Mouse (Mus musculus): ENCODE results near the gene Methig1. TPM values are rescaled to one million over a fixed set of nuclear protein-coding genes. Genes with fewer than 3 reads are reported as not detected.
"Not testable (repeated sequence)": the region's sequence is repeated elsewhere in the genome, so short reads cannot be mapped to it uniquely, and the experiment has no call there.

Gene Methig1
- polyA plus RNA-seq, 1 experiment from 2014 or later, result not detected

DNA sequence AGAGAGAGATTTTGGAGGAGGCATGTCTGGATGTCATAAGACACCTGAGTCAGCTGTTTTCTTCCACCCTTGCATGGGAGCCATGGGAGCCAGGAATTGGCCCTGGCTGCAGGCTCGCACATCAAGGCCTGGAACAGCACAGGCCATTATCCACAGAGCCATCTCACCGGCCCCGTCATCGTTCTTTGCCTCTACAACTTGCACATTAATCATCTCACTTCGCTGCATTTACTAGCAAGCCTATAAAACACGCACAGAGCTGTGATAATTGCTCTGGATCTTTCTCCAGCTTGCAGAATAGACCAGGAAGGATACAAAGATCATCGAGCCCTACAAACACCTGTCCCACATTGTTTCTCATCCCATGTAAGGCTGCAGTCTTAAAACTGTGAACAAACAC, 22.2 kb upstream of the Methig1 start:
- Histone ChIP-seq H3K9me3 (ENCODE audit: low read depth, low read length) (no peaks in the 10 kb centered on the region), H3K4me2 (no peak overlapping the region), H3K4me3 (ENCODE audit: low read depth, low read length) (no peak overlapping the region), H3K27ac (ENCODE audit: low read depth) (no peak overlapping the region), H3K4me1 (ENCODE audit: insufficient read depth) (no peaks in the 10 kb centered on the region), H3K9ac (no peak overlapping the region), H3K27me3 (ENCODE audit: insufficient read depth, low read length) (no peaks in the 10 kb centered on the region), H3K36me3 (ENCODE audit: insufficient read depth) (no peaks in the 10 kb centered on the region)
- ATAC-seq (ENCODE audit: insufficient read depth), result no peak
- DNase-seq, result no peak
- TF ChIP-seq CTCF (IDR thresholded peaks at IDR 0.05; ENCODE audit: low read depth), result no peak
- 79% methylated on average over 7 of the region's 7 CpGs for WGBS

DNA sequence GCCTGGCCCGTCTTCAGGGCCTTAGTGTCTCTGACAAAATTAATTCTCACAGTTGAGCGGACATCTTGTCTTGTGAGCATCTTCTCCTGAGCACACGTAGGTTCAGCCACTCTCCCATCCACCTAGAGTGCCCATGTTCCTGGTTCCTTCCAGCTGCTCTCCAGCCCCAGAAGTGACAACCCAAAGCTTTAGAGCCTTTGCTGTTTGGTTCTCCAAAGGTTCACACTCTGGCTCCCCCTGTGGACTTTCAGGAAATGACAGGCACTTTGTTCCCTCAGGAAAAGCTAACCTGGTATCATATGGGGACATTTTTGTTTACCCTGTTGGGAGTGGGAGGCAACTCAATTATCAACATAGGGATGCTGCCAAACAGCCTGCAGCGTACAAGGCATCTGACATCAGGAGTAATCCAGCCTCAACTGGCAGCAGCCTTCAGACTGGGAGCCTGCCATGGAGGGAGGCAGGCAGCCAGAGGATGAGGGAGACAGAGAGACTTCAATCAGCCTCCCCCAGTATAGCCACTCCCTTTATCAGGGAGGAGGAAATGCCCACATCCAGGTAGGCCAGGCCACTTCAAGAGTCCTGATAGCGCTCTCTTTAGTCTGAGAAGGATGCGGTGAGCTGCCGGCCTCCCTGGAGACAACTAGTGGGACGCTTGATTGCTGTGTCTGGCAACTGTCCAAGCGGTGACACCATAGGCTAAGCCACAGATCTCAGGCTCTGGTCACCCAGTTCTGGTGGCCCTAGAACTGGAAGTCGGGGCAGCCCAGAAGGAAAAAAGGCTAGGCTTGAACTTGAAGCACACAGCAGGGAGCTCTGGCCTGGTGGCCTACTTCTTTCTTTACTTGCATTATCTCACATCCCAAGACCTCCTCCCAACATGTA, 20.6 kb upstream of the Methig1 start:
- not testable (repeated sequence) for H3K27me3 ChIP-seq (ENCODE audit: insufficient read depth, low read length); H3K9ac ChIP-seq; H3K9me3 ChIP-seq (ENCODE audit: low read depth, low read length); H3K4me1 ChIP-seq (ENCODE audit: insufficient read depth); H3K4me2 ChIP-seq; H3K4me3 ChIP-seq (ENCODE audit: low read depth, low read length); H3K36me3 ChIP-seq (ENCODE audit: insufficient read depth); H3K27ac ChIP-seq (ENCODE audit: low read depth); DNase-seq
- 27% methylated on average over 2 of the region's 10 CpGs for WGBS
- peak; percentile 38; the same call in 1 of the 2 replicates for ATAC-seq (ENCODE audit: insufficient read depth)

DNA sequence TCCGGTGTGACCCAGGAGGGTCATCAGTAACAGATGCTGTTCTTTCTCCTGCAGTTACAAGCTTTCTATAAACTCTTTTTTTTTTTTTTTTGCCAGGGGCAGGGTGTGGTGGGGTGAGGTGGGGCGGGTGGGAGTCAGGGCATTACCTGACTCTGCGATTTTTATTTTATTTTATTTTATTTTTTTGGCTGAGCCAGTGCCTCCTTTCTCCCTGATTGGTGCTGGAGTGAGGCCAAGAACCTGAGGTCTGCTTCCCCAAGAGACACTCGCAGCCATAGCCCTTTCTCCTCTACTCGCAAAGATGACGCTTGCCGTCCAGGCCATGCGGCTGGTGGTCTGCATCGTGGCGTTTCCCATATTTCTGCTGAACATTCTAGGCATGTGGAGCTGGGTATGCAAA, 18.3 kb upstream of the Methig1 start, which contains the start of gene Mettl7a3:
Gene Mettl7a3 (plus strand): TSS at position 301 of the 400 bp plus-strand sequence.
- no peak for TF ChIP-seq CTCF (IDR thresholded peaks at IDR 0.05; ENCODE audit: low read depth)
- no peaks in the 10 kb centered on the region for H3K36me3 ChIP-seq (ENCODE audit: insufficient read depth)
- ATAC-seq (ENCODE audit: insufficient read depth) (no peak), DNase-seq (no peak)
- no peaks in the 10 kb centered on the region for H3K4me1 ChIP-seq (ENCODE audit: insufficient read depth)
- H3K4me3 ChIP-seq (ENCODE audit: low read depth, low read length), result no peak within 1 kb of the TSS
- 73% methylated on average over 10 of the region's 10 CpGs for WGBS
- H3K9me3 ChIP-seq (ENCODE audit: low read depth, low read length), result no peaks in the 10 kb centered on the region
- no peak within 1 kb of the TSS for H3K9ac ChIP-seq
- no peak within 1 kb of the TSS for H3K27ac ChIP-seq (ENCODE audit: low read depth)
- no peak within 1 kb of the TSS for H3K4me2 ChIP-seq
- no peaks in the 10 kb centered on the region for H3K27me3 ChIP-seq (ENCODE audit: insufficient read depth, low read length)

GRCm38 (mm10) chr15:100337328-100337727, 15.6 kb upstream of the Methig1 start:
- H3K4me1 ChIP-seq (ENCODE audit: insufficient read depth); H3K9me3 ChIP-seq (ENCODE audit: low read depth, low read length); H3K27me3 ChIP-seq (ENCODE audit: insufficient read depth, low read length); ATAC-seq (ENCODE audit: insufficient read depth); DNase-seq; H3K4me3 ChIP-seq (ENCODE audit: low read depth, low read length); H3K36me3 ChIP-seq (ENCODE audit: insufficient read depth); H3K4me2 ChIP-seq; H3K27ac ChIP-seq (ENCODE audit: low read depth); H3K9ac ChIP-seq: not testable (repeated sequence)

DNA sequence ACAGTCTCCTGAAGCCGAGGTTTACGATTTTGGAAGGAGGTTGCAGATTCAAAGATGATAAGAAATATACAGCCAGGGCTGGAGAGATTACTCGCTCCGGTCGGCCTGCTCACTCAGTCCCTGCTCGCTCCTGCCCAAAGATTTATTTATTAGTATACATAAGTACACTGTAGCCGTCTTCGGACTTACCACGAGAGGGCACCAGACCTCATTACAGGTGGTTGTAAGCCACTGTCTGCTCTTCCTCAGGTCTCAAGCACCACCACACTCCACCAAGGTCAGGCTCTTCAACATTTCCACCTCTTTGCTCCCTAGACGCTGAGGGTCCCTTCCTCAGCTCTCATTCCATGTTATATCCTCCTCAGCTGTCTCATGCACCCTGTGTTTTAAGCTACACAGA, 15.1 kb upstream of the Methig1 start:
- not testable (repeated sequence) for ATAC-seq (ENCODE audit: insufficient read depth); H3K27ac ChIP-seq (ENCODE audit: low read depth); H3K9me3 ChIP-seq (ENCODE audit: low read depth, low read length); H3K4me2 ChIP-seq; H3K4me3 ChIP-seq (ENCODE audit: low read depth, low read length); H3K36me3 ChIP-seq (ENCODE audit: insufficient read depth); H3K4me1 ChIP-seq (ENCODE audit: insufficient read depth); H3K9ac ChIP-seq; H3K27me3 ChIP-seq (ENCODE audit: insufficient read depth, low read length)
- TF ChIP-seq CTCF (IDR thresholded peaks at IDR 0.05; ENCODE audit: low read depth), result peak; percentile 61
- peak; percentile 63 for DNase-seq
- WGBS, result 19% methylated on average over 10 of the region's 10 CpGs

DNA sequence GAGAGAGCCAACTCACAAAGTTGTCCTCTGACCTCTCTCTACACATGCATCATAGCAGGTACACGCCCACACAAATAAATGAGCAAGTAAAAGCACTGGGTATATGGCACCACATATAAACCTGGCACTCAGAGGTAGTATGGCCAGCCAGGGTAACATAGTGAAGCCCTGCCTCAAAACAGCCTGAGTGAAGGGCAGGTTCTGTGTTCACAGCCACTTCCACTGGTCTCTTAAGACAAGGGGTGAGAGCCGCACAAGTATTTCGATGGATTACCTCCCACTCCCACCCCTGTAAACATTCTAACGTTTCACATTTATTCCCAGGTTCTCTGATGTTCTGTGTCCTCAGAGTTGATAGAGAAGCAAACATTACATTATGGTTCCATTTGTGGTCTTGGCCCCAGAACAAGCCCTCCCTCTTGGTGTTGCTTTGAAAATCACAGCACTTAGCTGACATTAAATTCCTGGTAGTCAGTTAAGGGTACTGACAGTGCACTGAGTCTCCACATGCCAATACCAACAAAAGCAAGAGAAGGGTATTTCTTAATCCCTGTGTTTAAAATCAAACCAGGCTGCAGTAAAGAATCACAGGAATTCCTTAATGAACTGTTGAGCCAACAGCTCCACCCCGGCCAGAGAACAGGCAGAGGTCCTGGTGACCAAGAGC, 11.5 kb upstream of the Methig1 start:
- not testable (repeated sequence) for DNase-seq; H3K4me1 ChIP-seq (ENCODE audit: insufficient read depth); H3K27ac ChIP-seq (ENCODE audit: low read depth); H3K4me3 ChIP-seq (ENCODE audit: low read depth, low read length); H3K4me2 ChIP-seq; H3K27me3 ChIP-seq (ENCODE audit: insufficient read depth, low read length); H3K9me3 ChIP-seq (ENCODE audit: low read depth, low read length); H3K9ac ChIP-seq; H3K36me3 ChIP-seq (ENCODE audit: insufficient read depth)
- 24% methylated on average over 4 of the region's 5 CpGs for WGBS
- peak; percentile 11; the same call in 1 of the 2 replicates for ATAC-seq (ENCODE audit: insufficient read depth)

DNA sequence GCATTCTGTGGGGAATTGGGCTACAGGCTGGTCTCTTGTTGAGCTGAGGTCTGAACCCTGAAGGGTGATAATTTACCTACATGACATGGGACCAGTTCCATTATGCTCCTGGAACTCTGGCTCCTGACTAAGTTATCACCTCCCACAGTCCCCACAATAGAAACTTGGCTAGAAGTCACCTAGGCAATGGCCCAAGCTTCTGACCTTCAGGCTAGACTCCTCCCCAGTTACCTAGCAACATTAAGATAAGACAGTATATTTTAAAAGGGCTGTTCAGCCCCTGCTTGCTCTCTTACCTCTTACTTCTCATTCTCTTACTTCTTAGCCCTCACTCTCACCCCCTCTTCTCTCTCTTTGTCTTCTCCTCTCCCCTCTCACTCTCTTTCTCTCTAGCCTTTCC, 7.5 kb upstream of the Methig1 start:
- no peaks in the 10 kb centered on the region for H3K36me3 ChIP-seq (ENCODE audit: insufficient read depth)
- ATAC-seq (ENCODE audit: insufficient read depth) (no peak), DNase-seq (no peak)
- no peaks in the 10 kb centered on the region for H3K9me3 ChIP-seq (ENCODE audit: low read depth, low read length)
- H3K9ac ChIP-seq, result no peak overlapping the region
- H3K4me3 ChIP-seq (ENCODE audit: low read depth, low read length), result no peak overlapping the region
- no peaks in the 10 kb centered on the region for H3K27me3 ChIP-seq (ENCODE audit: insufficient read depth, low read length)
- no peaks in the 10 kb centered on the region for H3K4me1 ChIP-seq (ENCODE audit: insufficient read depth)
- no peak overlapping the region for H3K4me2 ChIP-seq
- no peak for TF ChIP-seq CTCF (IDR thresholded peaks at IDR 0.05; ENCODE audit: low read depth)
- no peak overlapping the region for H3K27ac ChIP-seq (ENCODE audit: low read depth)

All from lung, embryonic 14.5 days (tissue).